Mouse (Mus musculus): ENCODE data around the gene Mxd3. TPM values are rescaled to one million over a fixed set of nuclear protein-coding genes. Genes with fewer than 3 reads are reported as not detected.

Gene Mxd3
- polyA plus RNA-seq, 1 experiment from 2014 or later: 3.1 TPM

DNA sequence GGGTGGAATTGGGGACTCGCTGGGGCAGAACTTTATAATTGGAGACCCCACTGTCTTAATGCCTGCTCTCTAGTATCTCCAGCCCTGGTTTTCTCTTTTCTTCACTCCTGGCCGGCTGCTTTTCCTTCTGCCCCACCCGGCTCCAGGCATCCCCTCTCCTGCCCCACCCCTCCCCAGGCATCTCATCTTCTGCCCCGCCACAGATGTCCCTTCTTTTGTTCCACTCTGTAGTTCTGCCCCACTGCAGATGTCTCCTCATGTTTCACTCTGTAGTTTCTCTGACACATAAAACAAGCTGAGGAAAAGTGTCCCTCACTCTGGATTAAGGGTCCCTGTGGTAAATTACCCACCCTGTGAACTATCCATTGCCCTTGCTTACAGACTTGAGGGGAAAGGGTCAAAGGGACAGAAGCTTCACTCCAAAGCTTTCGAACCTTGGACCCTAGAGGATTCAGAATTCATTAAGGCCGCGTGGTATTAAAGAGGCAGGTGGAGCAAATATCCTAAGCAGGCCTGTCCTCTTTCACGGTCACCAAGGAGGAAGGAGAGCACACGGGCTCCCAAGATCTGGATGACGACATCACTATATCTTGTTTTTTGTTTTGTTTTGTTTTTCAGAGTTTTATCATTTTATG lies 7.8 kb upstream of the Mxd3 start:
- Histone ChIP-seq H3K36me3 (ENCODE audit: insufficient read depth, low read length) (no peaks in the 10 kb centered on the region), H3K27me3 (replicated peaks; ENCODE audit: insufficient read depth, low read length) (no peaks in the 10 kb centered on the region), H3K4me1 (ENCODE audit: insufficient read depth, low read depth, low read length) (no peaks in the 10 kb centered on the region), H3K9me3 (ENCODE audit: low read length) (no peaks in the 10 kb centered on the region), H3K9ac (replicated peaks; ENCODE audit: low read depth) (no peak overlapping the region), H3K4me2 (replicated peaks; ENCODE audit: low read depth, low read length) (no peak overlapping the region), H3K4me3 (ENCODE audit: low read depth, low read length) (no peak overlapping the region), H3K27ac (ENCODE audit: low read length) (no peak overlapping the region)
- ATAC-seq (no peak), DNase-seq (ENCODE audit: low spot score) (no peak)
- 68% methylated on average over 10 of the region's 10 CpGs for WGBS
- TF ChIP-seq CTCF (IDR thresholded peaks at IDR 0.05) (no peak), EP300 (IDR thresholded peaks at IDR 0.05) (no peak)

DNA sequence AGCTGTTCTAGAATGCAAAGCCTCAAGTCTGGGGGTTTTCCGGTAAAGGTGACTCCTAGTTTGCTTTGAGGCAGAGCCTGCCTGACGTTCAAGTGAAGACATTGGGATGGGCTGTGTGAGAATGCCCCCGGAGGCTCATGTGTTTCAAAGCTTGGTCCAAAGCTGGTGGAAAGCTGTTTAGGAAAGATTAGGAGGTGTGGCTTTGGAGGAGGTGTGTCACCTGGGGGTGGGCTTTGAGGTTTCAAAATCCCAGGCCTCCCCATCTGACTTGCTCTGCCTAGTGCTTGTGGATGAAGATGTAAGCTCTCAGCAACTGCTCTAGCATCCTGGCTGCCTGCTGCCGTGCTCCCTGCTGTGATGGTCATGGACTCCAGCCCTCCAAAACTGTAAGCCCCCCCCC lies 6.1 kb upstream of the Mxd3 start:
- no peaks in the 10 kb centered on the region for H3K9me3 ChIP-seq (ENCODE audit: low read length)
- H3K27me3 ChIP-seq (replicated peaks; ENCODE audit: insufficient read depth, low read length): no peaks in the 10 kb centered on the region
- H3K9ac ChIP-seq (replicated peaks; ENCODE audit: low read depth): no peak overlapping the region
- ATAC-seq (no peak), DNase-seq (ENCODE audit: low spot score) (no peak)
- H3K36me3 ChIP-seq (ENCODE audit: insufficient read depth, low read length): no peaks in the 10 kb centered on the region
- H3K4me2 ChIP-seq (replicated peaks; ENCODE audit: low read depth, low read length): no peak overlapping the region
- no peak overlapping the region for H3K27ac ChIP-seq (ENCODE audit: low read length)
- TF ChIP-seq CTCF (IDR thresholded peaks at IDR 0.05) (no peak), EP300 (IDR thresholded peaks at IDR 0.05) (no peak)
- WGBS: 78% methylated on average over 4 of the region's 4 CpGs
- no peaks in the 10 kb centered on the region for H3K4me1 ChIP-seq (ENCODE audit: insufficient read depth, low read depth, low read length)
- H3K4me3 ChIP-seq (ENCODE audit: low read depth, low read length): no peak overlapping the region

DNA sequence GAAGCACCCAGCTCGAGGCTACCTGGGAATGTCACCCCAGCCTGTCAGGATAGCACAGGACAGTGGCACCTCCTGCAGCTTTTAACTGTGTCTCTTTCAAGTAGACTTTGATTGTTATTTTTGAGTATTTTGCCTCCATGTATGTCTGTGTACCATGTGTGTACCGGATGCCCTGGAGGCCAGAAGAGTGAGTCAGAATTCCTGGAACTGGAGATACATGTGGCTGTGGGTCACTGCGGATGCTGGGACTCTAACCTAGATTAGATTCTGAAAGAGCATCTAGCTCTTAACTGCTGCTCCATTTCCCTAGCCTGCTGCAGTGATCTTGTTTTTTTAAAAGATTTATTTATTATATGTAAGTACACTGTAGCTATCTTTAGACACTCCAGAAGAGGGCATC lies 2.7 kb upstream of the Mxd3 start:
- ATAC-seq: no peak
- TF ChIP-seq CTCF (IDR thresholded peaks at IDR 0.05) (no peak), EP300 (IDR thresholded peaks at IDR 0.05) (no peak)

DNA sequence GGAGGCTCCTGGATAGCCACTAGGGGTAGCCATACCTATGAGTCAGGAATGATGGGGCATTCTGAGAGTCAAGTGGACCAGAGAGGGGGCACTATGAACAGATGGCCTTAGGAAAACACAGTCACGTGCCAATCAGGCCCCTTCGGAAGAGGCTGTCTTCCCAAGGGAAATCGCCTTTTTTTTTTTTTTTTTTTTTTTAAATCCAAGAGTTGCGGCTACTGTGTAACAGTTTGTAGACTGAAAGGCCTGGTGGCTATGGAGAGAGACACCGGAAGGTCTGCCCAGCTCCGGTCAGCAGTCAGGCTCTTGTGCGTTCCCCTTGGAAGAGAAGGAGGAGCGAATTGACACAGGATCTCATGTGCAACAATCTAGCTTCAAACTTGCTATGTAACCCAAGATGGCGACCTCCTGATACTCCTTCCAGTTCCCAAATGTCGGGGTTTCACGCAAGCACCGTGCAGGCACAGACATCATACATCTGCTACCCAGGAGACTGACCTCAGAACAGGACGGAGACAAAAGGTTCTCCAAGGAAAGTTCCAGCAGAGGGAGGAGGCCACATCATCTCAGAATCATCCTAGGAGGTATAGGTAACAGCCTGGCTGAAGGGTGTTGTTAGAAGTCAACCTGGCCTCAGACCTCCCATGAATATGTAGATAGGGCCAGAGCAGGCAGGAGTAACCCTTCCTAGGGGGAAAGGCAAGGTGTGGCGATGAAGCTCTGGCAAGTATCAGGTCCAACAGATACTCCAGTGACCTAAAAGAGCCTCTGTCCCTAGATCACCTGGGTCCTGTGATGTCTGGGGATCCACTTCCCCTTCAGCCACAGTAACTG lies 1.2 kb upstream of the Mxd3 start:
- H3K36me3 ChIP-seq (ENCODE audit: insufficient read depth, low read length): 0 out of 2 replicates have a peak, but pooled peaks cover 5% of the 10 kb centered on the region
- H3K4me2 ChIP-seq (replicated peaks; ENCODE audit: low read depth, low read length): peak overlapping the region; percentile 92
- H3K9me3 ChIP-seq (ENCODE audit: low read length): no peaks in the 10 kb centered on the region
- DNase-seq (ENCODE audit: low spot score): peak; percentile 48
- 44% methylated on average over 14 of the region's 14 CpGs for WGBS
- H3K27ac ChIP-seq (ENCODE audit: low read length): no peak overlapping the region
- peaks cover 8% of the 10 kb centered on the region; the same call in 1 of the 2 replicates for H3K4me1 ChIP-seq (ENCODE audit: insufficient read depth, low read depth, low read length)
- TF ChIP-seq CTCF (IDR thresholded peaks at IDR 0.05) (peak; percentile 45), EP300 (IDR thresholded peaks at IDR 0.05) (no peak)
- H3K9ac ChIP-seq (replicated peaks; ENCODE audit: low read depth): no peak overlapping the region
- H3K4me3 ChIP-seq (ENCODE audit: low read depth, low read length): peak overlapping the region; percentile 67; the same call in 1 of the 2 replicates
- ATAC-seq: no peak; the same call in 1 of the 2 replicates
- H3K27me3 ChIP-seq (replicated peaks; ENCODE audit: insufficient read depth, low read length): no peaks in the 10 kb centered on the region

More for the DNA sequence above, 2.7 kb upstream of the Mxd3 start:
- DNase-seq (ENCODE audit: low spot score): no peak
- Histone ChIP-seq H3K4me1 (ENCODE audit: insufficient read depth, low read depth, low read length) (peaks cover 8% of the 10 kb centered on the region; the same call in 1 of the 2 replicates), H3K27me3 (replicated peaks; ENCODE audit: insufficient read depth, low read length) (no peaks in the 10 kb centered on the region), H3K9ac (replicated peaks; ENCODE audit: low read depth) (no peak overlapping the region), H3K27ac (ENCODE audit: low read length) (no peak overlapping the region), H3K36me3 (ENCODE audit: insufficient read depth, low read length) (no peaks in the 10 kb centered on the region), H3K9me3 (ENCODE audit: low read length) (no peaks in the 10 kb centered on the region), H3K4me3 (ENCODE audit: low read depth, low read length) (no peak overlapping the region), H3K4me2 (replicated peaks; ENCODE audit: low read depth, low read length) (no peak overlapping the region)
- 85% methylated on average over 3 of the region's 3 CpGs for WGBS

DNA sequence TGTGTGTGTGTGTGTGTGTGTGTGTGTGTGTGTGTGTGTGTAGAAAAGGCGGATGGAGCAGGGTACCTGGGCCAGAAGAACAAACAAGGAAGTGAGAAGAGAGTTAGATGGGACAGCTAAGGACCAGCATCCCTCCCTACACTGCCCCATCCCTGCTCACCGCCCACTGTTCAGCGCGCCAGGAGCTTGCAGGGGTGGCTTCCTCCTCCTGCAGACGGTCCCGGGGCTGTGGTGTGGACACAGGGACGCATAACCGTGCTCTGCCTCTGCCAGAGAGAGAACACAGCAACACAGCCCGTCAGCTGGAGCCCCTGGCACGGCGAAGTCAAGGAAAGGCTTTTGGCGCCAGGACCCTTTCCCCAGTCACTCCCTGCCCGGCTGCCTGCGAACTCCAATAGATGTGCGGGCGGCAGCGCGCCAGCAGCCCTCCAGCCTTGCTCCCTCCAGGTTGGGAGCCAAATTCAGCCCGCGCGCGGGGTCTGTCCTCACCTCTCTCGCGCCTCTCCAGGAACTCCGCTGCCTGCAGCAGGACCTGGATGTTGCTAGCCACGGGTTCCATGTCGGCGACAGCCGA lies 427 bp downstream of the Mxd3 start:
- H3K27ac ChIP-seq (ENCODE audit: low read length): no peak overlapping the region
- H3K9ac ChIP-seq (replicated peaks; ENCODE audit: low read depth): no peak overlapping the region; the same call in 1 of the 2 replicates
- no peaks in the 10 kb centered on the region for H3K9me3 ChIP-seq (ENCODE audit: low read length)
- TF ChIP-seq EP300 (IDR thresholded peaks at IDR 0.05) (no peak), CTCF (IDR thresholded peaks at IDR 0.05) (no peak)
- H3K4me3 ChIP-seq (ENCODE audit: low read depth, low read length): peak overlapping the region; percentile 67
- WGBS: 0% methylated on average over 26 of the region's 29 CpGs
- ATAC-seq (peak; percentile 10; the same call in 1 of the 2 replicates), DNase-seq (ENCODE audit: low spot score) (no peak)
- peaks cover 8% of the 10 kb centered on the region; the same call in 1 of the 2 replicates for H3K4me1 ChIP-seq (ENCODE audit: insufficient read depth, low read depth, low read length)
- 0 out of 2 replicates have a peak, but pooled peaks cover 10% of the 10 kb centered on the region for H3K36me3 ChIP-seq (ENCODE audit: insufficient read depth, low read length)
- H3K27me3 ChIP-seq (replicated peaks; ENCODE audit: insufficient read depth, low read length): no peaks in the 10 kb centered on the region
- peak overlapping the region; percentile 92 for H3K4me2 ChIP-seq (replicated peaks; ENCODE audit: low read depth, low read length)

DNA sequence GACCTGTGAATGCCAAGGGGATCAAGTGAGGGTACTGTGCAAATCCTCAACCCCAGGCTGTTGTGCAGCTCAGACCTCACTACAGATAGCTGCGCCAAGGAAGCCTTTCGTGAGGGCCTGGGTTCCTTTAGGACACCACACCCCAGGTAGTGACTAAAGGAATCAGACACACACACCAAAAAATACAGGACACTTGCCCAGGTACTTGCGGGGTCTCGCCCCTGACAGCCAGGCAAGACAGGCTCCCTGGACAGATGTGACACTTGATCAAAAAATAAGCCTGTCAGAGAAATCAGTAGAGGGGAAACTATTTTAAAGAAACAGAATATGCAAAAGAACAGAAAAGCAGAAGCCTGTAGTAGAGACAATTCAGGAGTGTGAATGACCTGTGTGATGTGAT lies 982 bp downstream of the Mxd3 start:
- H3K9ac ChIP-seq (replicated peaks; ENCODE audit: low read depth): no peak overlapping the region
- H3K27ac ChIP-seq (ENCODE audit: low read length): no peak overlapping the region
- no peak for DNase-seq (ENCODE audit: low spot score)
- no peak for TF ChIP-seq CTCF (IDR thresholded peaks at IDR 0.05)
- no peak for TF ChIP-seq EP300 (IDR thresholded peaks at IDR 0.05)
- no peak for ATAC-seq
- H3K4me1 ChIP-seq (ENCODE audit: insufficient read depth, low read depth, low read length): peaks cover 8% of the 10 kb centered on the region; the same call in 1 of the 2 replicates
- no peak overlapping the region for H3K4me3 ChIP-seq (ENCODE audit: low read depth, low read length)
- 79% methylated on average over 4 of the region's 4 CpGs for WGBS
- 0 out of 2 replicates have a peak, but pooled peaks cover 13% of the 10 kb centered on the region for H3K36me3 ChIP-seq (ENCODE audit: insufficient read depth, low read length)
- H3K27me3 ChIP-seq (replicated peaks; ENCODE audit: insufficient read depth, low read length): no peaks in the 10 kb centered on the region
- no peaks in the 10 kb centered on the region for H3K9me3 ChIP-seq (ENCODE audit: low read length)
- H3K4me2 ChIP-seq (replicated peaks; ENCODE audit: low read depth, low read length): no peak overlapping the region

Data from lung, postnatal 0 days (tissue).